Mouse (Mus musculus) cerebellum, adult 2 months (tissue): ENCODE results near the gene Cfap206.

Experiments used
- CTCF ChIP-seq: fragments of 200-500 bp; IDR thresholded peaks from 2 replicates; pipeline ENCODE4 v1.5.1; 2011; ENCODE audit warnings: low read depth, mild to moderate bottlenecking, control low read depth, low read length, moderate library complexity, borderline replicate concordance; ENCODE audit not compliant: insufficient read depth
- POLR2A ChIP-seq: fragments of 200-500 bp; IDR thresholded peaks from 2 replicates; pipeline ENCODE4 v1.6.1; 2011; ENCODE audit warnings: low read length, control low read depth, borderline replicate concordance; ENCODE audit not compliant: insufficient read depth

DNA sequence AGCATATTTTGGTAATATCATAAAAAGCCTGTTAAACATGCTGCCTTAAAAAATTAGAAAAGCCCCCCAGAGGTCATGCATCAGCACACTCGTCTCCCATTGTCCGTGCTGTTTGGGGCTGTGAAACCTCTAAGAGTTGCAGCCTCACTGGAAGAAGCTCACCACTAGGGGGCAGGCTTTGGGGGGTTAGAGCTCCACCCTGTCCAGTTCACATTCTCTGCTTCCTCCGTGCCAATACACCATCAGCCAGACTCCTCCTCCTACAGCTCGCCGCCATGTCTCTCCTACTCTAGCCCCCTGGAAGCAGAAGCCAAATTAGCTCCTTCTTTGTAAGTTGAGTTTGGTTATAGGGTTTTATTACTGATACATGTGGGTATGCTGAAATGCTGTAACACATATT, 28.5 kb downstream of the Cfap206 start:
- peak; percentile 42; the same call in 1 of the 2 replicates for TF ChIP-seq CTCF
- TF ChIP-seq POLR2A: no peak
